10 mouse cellular contexts compared by ENCODE assay signal in genomic region chr1:128213261-128213660, GRCm38 (mm10). TPM values are rescaled to one million over a fixed set of nuclear protein-coding genes. Genes with fewer than 3 reads are reported as not detected.
DNase-seq lines count a peak whose midpoint lies in the region; ATAC-seq and TF ChIP-seq lines count a peak whose summit lies in the region.
"Had no signal": no experiment of that assay in that cellular context is flagged by ENCODE, and none has a peak within 500 bp of the region (broad histone marks: within the 10 kb centered on the region; RNA-seq: fewer than 3 reads in every experiment).

No protein-coding gene starts in this region.

- TF ChIP-seq CTCF in hindbrain, postnatal 0 days (IDR thresholded peaks at IDR 0.05; ENCODE audit: low read depth) = no peak
- TF ChIP-seq CTCF in layer of hippocampus, adult 2 months (conservative IDR thresholded peaks at IDR 0.05) = no peak

- ATAC-seq in embryonic facial prominence, embryonic 11.5 days (replicated peaks; ENCODE audit: insufficient number of reproducible peaks, low FRiP score, low TSS enrichment, low read depth) = 0 out of 2 replicates have a peak, but pooled peaks have one; percentile 65
- no peak for ATAC-seq in hindbrain, postnatal 0 days
- peak; percentile 66; the same call in 1 of the 2 replicates for ATAC-seq in common myeloid progenitor, adult 5-6 weeks (replicated peaks; ENCODE audit: low read depth, poor library complexity, severe bottlenecking)
- ATAC-seq in erythroid progenitor cell, adult 5-6 weeks (replicated peaks; ENCODE audit: low FRiP score, poor library complexity, severe bottlenecking) = no peak

- WGBS in embryonic facial prominence, embryonic 11.5 days = 74% methylated on average over 5 of the region's 5 CpGs
- WGBS in embryonic facial prominence, embryonic 10.5 days = 89% methylated on average over 5 of the region's 5 CpGs
- WGBS in hindbrain, postnatal 0 days = 74% methylated on average over 5 of the region's 5 CpGs
- WGBS in hindbrain, embryonic 10.5 days = 88% methylated on average over 5 of the region's 5 CpGs

- H3K36me3 ChIP-seq in embryonic facial prominence, embryonic 11.5 days (replicated peaks; ENCODE audit: control insufficient read depth, insufficient read depth, low read depth, low read length) = no peaks in the 10 kb centered on the region; the same call in 1 of the 2 replicates
- H3K36me3 ChIP-seq in embryonic facial prominence, embryonic 10.5 days (replicated peaks) = peaks cover 61% of the 10 kb centered on the region
- H3K36me3 ChIP-seq in hindbrain, postnatal 0 days (ENCODE audit: insufficient read depth, low read length) = peaks cover 11% of the 10 kb centered on the region
- peaks cover 73% of the 10 kb centered on the region for H3K36me3 ChIP-seq in hindbrain, embryonic 10.5 days

- DNase-seq in embryonic facial prominence, embryonic 11.5 days (ENCODE audit: low spot score) = peak; percentile 42
- no peak for DNase-seq in embryonic facial prominence, embryonic 10.5 days (ENCODE audit: low spot score)
- peak; percentile 19 for DNase-seq in hindbrain, postnatal 0 days (ENCODE audit: low spot score)
- DNase-seq in hindbrain, embryonic 10.5 days (ENCODE audit: low spot score) = no peak
- peak; percentile 25 for DNase-seq in 3T3-L1 (ENCODE audit: low read depth, low spot score)
- no peak for DNase-seq in layer of hippocampus, adult 2 months (ENCODE audit: low spot score in 2 of 2)
- DNase-seq: cerebellum, adult 8-10 months; kidney, postnatal 10 days had no signal

- no peak overlapping the region for H3K9ac ChIP-seq in embryonic facial prominence, embryonic 11.5 days (replicated peaks; ENCODE audit: low read length)
- no peak overlapping the region for H3K9ac ChIP-seq in hindbrain, postnatal 0 days (replicated peaks; ENCODE audit: low read length)

- no peaks in the 10 kb centered on the region for H3K27me3 ChIP-seq in embryonic facial prominence, embryonic 11.5 days (ENCODE audit: control insufficient read depth, insufficient read depth, low read length)
- H3K27me3 ChIP-seq in embryonic facial prominence, embryonic 10.5 days (replicated peaks; ENCODE audit: low read depth, poor library complexity, severe bottlenecking) = no peaks in the 10 kb centered on the region
- H3K27me3 ChIP-seq in hindbrain, postnatal 0 days (ENCODE audit: insufficient read depth, low read length) = no peaks in the 10 kb centered on the region
- H3K27me3 ChIP-seq in hindbrain, embryonic 10.5 days (ENCODE audit: insufficient read depth, poor library complexity, severe bottlenecking) = no peaks in the 10 kb centered on the region

- H3K4me2 ChIP-seq in embryonic facial prominence, embryonic 11.5 days (ENCODE audit: low read depth, low read length) = no peak overlapping the region
- no peak overlapping the region for H3K4me2 ChIP-seq in hindbrain, postnatal 0 days (ENCODE audit: low read depth, low read length)

- H3K27ac ChIP-seq in embryonic facial prominence, embryonic 11.5 days (replicated peaks; ENCODE audit: low read depth, low read length) = no peak overlapping the region
- H3K27ac ChIP-seq in embryonic facial prominence, embryonic 10.5 days (replicated peaks) = no peak overlapping the region
- H3K27ac ChIP-seq in hindbrain, postnatal 0 days = no peak overlapping the region
- H3K27ac ChIP-seq in hindbrain, embryonic 10.5 days = no peak overlapping the region
- no peak overlapping the region for H3K27ac ChIP-seq in layer of hippocampus, adult 2 months

- no peak overlapping the region for H3K4me3 ChIP-seq in embryonic facial prominence, embryonic 11.5 days (ENCODE audit: low read depth, low read length)
- H3K4me3 ChIP-seq in embryonic facial prominence, embryonic 10.5 days = no peak overlapping the region
- no peak overlapping the region for H3K4me3 ChIP-seq in hindbrain, postnatal 0 days (ENCODE audit: low read length)
- no peak overlapping the region for H3K4me3 ChIP-seq in hindbrain, embryonic 10.5 days
- H3K4me3 ChIP-seq in layer of hippocampus, adult 2 months = no peak overlapping the region

- no peaks in the 10 kb centered on the region for H3K9me3 ChIP-seq in embryonic facial prominence, embryonic 11.5 days (replicated peaks; ENCODE audit: control insufficient read depth, low read length)
- no peaks in the 10 kb centered on the region for H3K9me3 ChIP-seq in embryonic facial prominence, embryonic 10.5 days
- H3K9me3 ChIP-seq in hindbrain, postnatal 0 days (ENCODE audit: low read length) = no peaks in the 10 kb centered on the region
- H3K9me3 ChIP-seq in hindbrain, embryonic 10.5 days = no peaks in the 10 kb centered on the region

- no peaks in the 10 kb centered on the region for H3K4me1 ChIP-seq in embryonic facial prominence, embryonic 11.5 days (ENCODE audit: control insufficient read depth, insufficient read depth, low read length)
- H3K4me1 ChIP-seq in embryonic facial prominence, embryonic 10.5 days = no peaks in the 10 kb centered on the region
- no peaks in the 10 kb centered on the region for H3K4me1 ChIP-seq in hindbrain, postnatal 0 days (ENCODE audit: insufficient read depth, low read length)
- no peaks in the 10 kb centered on the region for H3K4me1 ChIP-seq in hindbrain, embryonic 10.5 days (replicated peaks)

RNA-seq across cellular contexts. Expression of gene Ubxn4, which starts 30.5 kb away (rescaled TPM):
- polyA plus RNA-seq in embryonic facial prominence, embryonic 11.5 days (2014; fragmentation: Nextera tagmentation; extraction: Ambion mirVana) = 58.1 and 59.4 TPM in 2 replicates
- polyA plus RNA-seq in embryonic facial prominence, embryonic 10.5 days (2016; fragmentation: Nextera tagmentation; extraction: Ambion mirVana) = 56.8 and 57.0 TPM in 2 replicates
- total RNA-seq in hindbrain, postnatal 0 days (2014; rRNA removed) = 32.9 and 45.6 TPM in 2 replicates
- 73.0 and 79.3 TPM in 2 replicates for polyA plus RNA-seq in hindbrain, postnatal 0 days (2015; fragmentation: Nextera tagmentation; extraction: Ambion mirVana)
- polyA plus RNA-seq in hindbrain, embryonic 10.5 days (2016; fragmentation: Nextera tagmentation; extraction: Ambion mirVana) = 57.8 and 58.4 TPM in 2 replicates
- 100 and 140 TPM in 2 replicates for total RNA-seq in common myeloid progenitor, adult 5-6 weeks (2017)
- 10.1 and 13.4 TPM in 2 replicates for total RNA-seq in erythroid progenitor cell, adult 5-6 weeks (2015; ENCODE audit: low replicate concordance)
- total RNA-seq in erythroid progenitor cell, adult 5-6 weeks (2017; ENCODE audit: low replicate concordance) = 52.7 and 62.5 TPM in 2 replicates
- 10 to 100 TPM; 61.7 to 62.8 TPM for total RNA-seq in layer of hippocampus, adult 2 months (2021)

Comparison
In these comparisons a context has a peak if more than half of its experiments do, and no peak if none do; other contexts are left out.
1. DNase-seq: peak in embryonic facial prominence, embryonic 11.5 days (single experiment), hindbrain, postnatal 0 days (single experiment) and 3T3-L1 (single experiment); none in embryonic facial prominence, embryonic 10.5 days (single experiment), hindbrain, embryonic 10.5 days (single experiment) and layer of hippocampus, adult 2 months (0 of 2).
2. ATAC-seq: peak in embryonic facial prominence, embryonic 11.5 days (single experiment) and common myeloid progenitor, adult 5-6 weeks (single experiment); none in hindbrain, postnatal 0 days (single experiment) and erythroid progenitor cell, adult 5-6 weeks (single experiment).